Mouse (Mus musculus) midbrain, embryonic 12.5 days (tissue): ENCODE measurements around the gene Fermt2. TPM values are rescaled to one million over a fixed set of nuclear protein-coding genes. Genes with fewer than 3 reads are reported as not detected.
A peak's percentile ranks its signal among the peaks of the same experiment; 100 is the strongest.

Experiments used
- ATAC-seq: fragments of 200-750 bp; cut with Nextera tagmentation; 2 replicates; pipeline ENCODE4 v1.8.0; 2017; ENCODE audit warnings: low read depth, moderate TSS enrichment, moderate library complexity; ENCODE audit not compliant: low FRiP score
- H3K27ac ChIP-seq: fragments of 300-500 bp; sonication (generic); replicated peaks from 2 replicates; pipeline ENCODE4 v1.5.1; 2016; ENCODE audit warnings: mild to moderate bottlenecking
- H3K27me3 ChIP-seq: fragments of 300-500 bp; sonication (generic); 2 replicates; pipeline ENCODE4 v1.6.1; 2016; ENCODE audit warnings: mild to moderate bottlenecking
- H3K36me3 ChIP-seq: fragments of 300-500 bp; sonication (generic); 2 replicates; pipeline ENCODE4 v1.6.1; 2016
- H3K4me1 ChIP-seq: fragments of 300-500 bp; sonication (generic); 2 replicates; pipeline ENCODE4 v1.6.1; 2016
- H3K4me2 ChIP-seq: fragments of 300-500 bp; sonication (generic); replicated peaks from 2 replicates; pipeline ENCODE4 v1.6.1; 2016; ENCODE audit warnings: mild to moderate bottlenecking, moderate library complexity
- H3K4me3 ChIP-seq: fragments of 300-500 bp; sonication (generic); 2 replicates; pipeline ENCODE4 v1.5.1; 2016; ENCODE audit warnings: mild to moderate bottlenecking
- H3K9ac ChIP-seq: fragments of 300-500 bp; sonication (generic); replicated peaks from 2 replicates; pipeline ENCODE4 v1.6.1; 2016; ENCODE audit warnings: mild to moderate bottlenecking, moderate library complexity
- H3K9me3 ChIP-seq: fragments of 300-500 bp; sonication (generic); 2 replicates; pipeline ENCODE4 v1.6.1; 2016; ENCODE audit warnings: mild to moderate bottlenecking
- WGBS: fragments of 180-500 bp; shearing (Covaris S2); methylation state at CpG from one replicate; pipeline ENCODE4 v1.1.7; 2016; 5-methylcytosine and 5-hydroxymethylcytosine counted together
- polyA plus RNA-seq: library from polyadenylated mRNA; unstranded; fragments of >200 nt; fragmentation: Nextera tagmentation; extraction: Ambion mirVana; gene quantifications from 2 replicates; pipeline ENCODE4 v1.2.1, GENCODE M21; 2016

Gene Fermt2
- polyA plus RNA-seq, 1 experiment from 2014 or later, result 72.1 TPM

DNA sequence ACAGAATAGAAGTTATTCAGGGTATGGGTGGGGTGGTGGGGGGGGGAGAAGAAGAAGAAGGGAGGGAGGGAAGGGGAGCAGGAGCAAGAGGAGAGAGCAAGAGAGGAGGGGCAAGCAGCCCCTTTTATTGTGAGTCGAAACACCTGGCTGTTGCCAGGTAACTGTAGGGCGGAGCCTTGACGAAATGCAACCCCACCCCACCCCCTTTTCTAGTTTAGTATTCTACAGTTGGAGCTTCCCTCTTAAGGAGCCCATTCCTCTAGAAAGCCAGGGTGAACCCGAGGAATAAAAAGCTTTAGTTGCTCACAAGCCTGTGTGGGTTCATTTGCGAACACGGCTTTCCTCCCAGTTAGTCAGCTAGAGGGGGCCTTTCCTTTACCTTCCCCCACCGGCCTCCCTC lies 85.0 kb downstream of the Fermt2 start:
- no peaks in the 10 kb centered on the region for H3K9me3 ChIP-seq
- H3K4me2 ChIP-seq, result no peak overlapping the region
- H3K4me3 ChIP-seq, result no peak overlapping the region
- no peaks in the 10 kb centered on the region for H3K36me3 ChIP-seq
- H3K27me3 ChIP-seq, result no peaks in the 10 kb centered on the region
- H3K27ac ChIP-seq, result no peak overlapping the region
- WGBS, result 54% methylated on average over 7 of the region's 7 CpGs
- H3K9ac ChIP-seq, result no peak overlapping the region
- no peaks in the 10 kb centered on the region for H3K4me1 ChIP-seq
- no peak for ATAC-seq

DNA sequence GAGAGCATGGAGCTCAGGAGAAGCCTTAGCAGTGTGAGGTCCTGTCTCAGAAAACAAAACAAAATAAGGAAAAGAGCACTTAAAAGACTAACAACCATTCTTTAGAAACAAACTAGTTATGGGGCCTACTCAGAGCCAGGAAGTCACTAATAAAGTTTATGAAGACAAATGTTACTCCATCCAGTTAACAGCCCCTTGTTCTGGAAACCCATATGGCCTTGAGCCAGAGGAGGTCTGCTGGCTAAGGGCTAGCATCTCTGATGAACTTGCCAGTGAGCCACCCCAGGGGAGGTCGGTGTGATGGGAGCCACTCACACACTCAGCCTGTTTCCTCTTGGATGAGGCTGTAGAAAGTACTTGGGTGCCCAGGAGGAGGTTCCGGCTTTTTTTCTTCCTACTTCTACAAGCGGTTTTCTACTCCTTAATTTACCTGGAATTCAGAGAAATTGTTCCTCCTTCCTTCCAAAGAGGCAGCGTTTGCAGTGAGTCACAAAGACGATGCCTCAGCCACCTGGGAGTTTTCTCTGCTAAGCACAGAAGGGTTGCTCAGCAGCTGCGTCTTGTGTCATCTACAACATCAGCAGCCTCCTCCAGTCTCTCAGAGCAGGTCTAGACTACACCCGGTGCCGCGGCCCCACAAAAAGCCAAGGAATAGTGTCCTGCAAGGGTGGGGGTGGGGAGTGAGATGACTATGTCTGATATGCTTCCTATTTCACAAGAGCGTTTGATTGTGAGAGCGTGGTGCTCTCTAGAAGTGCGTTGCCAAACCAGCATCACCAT lies 86.9 kb downstream of the Fermt2 start:
- WGBS, result 79% methylated on average over 12 of the region's 12 CpGs
- Histone ChIP-seq H3K36me3 (no peaks in the 10 kb centered on the region), H3K9me3 (no peaks in the 10 kb centered on the region), H3K4me1 (no peaks in the 10 kb centered on the region), H3K27me3 (no peaks in the 10 kb centered on the region), H3K4me2 (no peak overlapping the region), H3K4me3 (no peak overlapping the region), H3K9ac (no peak overlapping the region), H3K27ac (no peak overlapping the region)
- ATAC-seq, result no peak

DNA sequence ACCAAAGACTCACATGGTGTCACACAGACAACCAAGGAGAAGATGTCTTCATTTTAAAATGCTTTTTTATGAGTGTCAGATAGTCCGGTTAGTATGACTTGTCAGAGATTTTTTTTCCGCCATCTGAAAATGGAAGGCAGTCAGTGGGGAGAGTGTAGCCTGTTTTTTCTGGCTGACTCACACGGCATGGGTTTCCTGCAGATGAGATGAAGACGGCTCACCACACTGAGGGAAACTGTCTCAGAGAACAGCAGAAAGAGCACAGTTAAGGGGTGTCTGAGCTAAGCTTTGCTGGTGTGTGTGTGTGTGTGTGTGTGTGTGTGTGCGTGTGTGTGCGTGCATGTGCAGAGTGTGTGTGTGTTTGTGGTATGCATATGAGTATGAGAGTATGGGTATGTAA lies 88.6 kb downstream of the Fermt2 start:
- Histone ChIP-seq H3K9ac (no peak overlapping the region), H3K4me1 (no peaks in the 10 kb centered on the region), H3K9me3 (no peaks in the 10 kb centered on the region), H3K27me3 (no peaks in the 10 kb centered on the region), H3K4me2 (no peak overlapping the region), H3K27ac (no peak overlapping the region), H3K4me3 (no peak overlapping the region), H3K36me3 (no peaks in the 10 kb centered on the region)
- ATAC-seq, result no peak
- WGBS, result 85% methylated on average over 6 of the region's 6 CpGs

DNA sequence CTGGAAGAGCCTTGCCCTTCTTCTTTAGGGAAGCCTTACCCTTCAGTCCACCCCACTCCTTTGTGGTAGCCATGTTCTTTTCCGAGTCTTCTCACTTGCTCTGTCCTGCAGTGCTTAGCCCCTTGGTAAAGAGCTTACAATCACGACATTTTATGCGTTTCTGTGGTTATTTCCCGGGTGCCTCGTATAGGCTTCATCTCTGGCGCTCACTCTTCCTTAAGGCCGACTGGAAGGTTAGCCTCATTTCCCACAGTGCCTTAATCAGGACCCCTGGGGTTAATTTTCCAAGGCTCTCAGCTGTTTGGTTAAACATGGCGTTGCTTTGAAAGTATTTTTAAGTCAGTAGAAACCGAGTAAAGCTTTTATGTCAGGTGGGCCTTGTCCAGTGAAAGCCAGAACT lies 90.5 kb downstream of the Fermt2 start:
- no peak overlapping the region for H3K4me3 ChIP-seq
- H3K9ac ChIP-seq, result no peak overlapping the region
- no peak for ATAC-seq
- no peaks in the 10 kb centered on the region for H3K27me3 ChIP-seq
- H3K4me1 ChIP-seq, result no peaks in the 10 kb centered on the region
- H3K36me3 ChIP-seq, result no peaks in the 10 kb centered on the region
- no peak overlapping the region for H3K27ac ChIP-seq
- no peak overlapping the region for H3K4me2 ChIP-seq
- 69% methylated on average over 9 of the region's 9 CpGs for WGBS
- H3K9me3 ChIP-seq, result no peaks in the 10 kb centered on the region

DNA sequence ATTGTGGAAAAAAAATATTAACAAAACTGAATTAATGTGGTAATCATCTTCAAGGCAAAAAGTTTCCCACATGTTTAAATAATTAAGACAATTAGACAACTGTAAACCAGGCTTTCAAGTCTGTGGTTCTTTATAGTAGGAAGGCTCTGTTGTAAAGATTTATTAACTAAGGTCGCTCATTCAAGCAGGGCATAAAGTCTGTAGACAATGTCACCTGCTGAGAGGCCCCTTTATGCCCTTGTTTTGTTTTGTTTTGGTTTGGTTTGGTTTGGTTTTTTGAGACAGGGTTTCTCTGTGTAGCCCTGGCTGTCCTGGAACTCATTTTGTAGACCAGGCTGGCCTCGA lies 91.0 kb downstream of the Fermt2 start:
- Histone ChIP-seq H3K9ac (no peak overlapping the region), H3K9me3 (no peaks in the 10 kb centered on the region), H3K4me2 (no peak overlapping the region), H3K36me3 (no peaks in the 10 kb centered on the region), H3K27me3 (no peaks in the 10 kb centered on the region), H3K4me1 (no peaks in the 10 kb centered on the region), H3K27ac (no peak overlapping the region), H3K4me3 (no peak overlapping the region)
- no peak for ATAC-seq
- WGBS, result 80% methylated on average over 2 of the region's 2 CpGs

DNA sequence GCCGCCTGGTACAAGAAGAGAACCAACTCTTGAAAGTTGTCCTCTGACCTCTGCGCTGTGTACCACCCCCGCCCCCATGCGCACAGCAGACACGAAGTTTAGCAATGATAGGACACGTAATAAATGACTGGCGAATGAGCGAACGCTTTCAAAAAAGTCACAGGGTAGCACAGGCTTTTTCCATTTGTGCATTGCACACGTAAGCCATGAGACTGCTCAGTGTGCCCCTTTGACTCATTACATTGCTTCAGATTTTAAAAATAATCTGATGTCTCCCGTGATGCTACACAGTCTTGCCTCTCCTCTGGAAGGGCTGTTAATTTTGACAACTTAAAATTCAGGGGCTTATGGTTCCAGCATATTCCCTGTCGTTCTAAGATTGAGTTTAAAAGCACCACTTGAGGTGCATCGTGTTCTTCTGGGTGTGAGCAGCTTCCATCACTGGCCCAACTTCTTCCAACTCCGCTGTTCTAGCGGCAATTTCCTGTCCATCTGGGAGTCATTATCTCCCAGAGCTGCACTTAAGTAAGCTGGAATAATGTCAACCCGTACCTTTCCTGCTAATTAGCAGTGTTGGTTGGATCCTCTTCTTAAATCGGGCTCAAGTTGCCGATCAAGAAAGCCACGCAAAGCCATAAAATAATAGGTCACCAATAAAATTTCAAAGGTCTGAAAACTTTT lies 91.5 kb downstream of the Fermt2 start:
- H3K27me3 ChIP-seq, result no peaks in the 10 kb centered on the region
- no peak overlapping the region for H3K9ac ChIP-seq
- no peak for ATAC-seq
- no peaks in the 10 kb centered on the region for H3K9me3 ChIP-seq
- 83% methylated on average over 19 of the region's 19 CpGs for WGBS
- H3K4me1 ChIP-seq, result no peaks in the 10 kb centered on the region
- H3K36me3 ChIP-seq, result no peaks in the 10 kb centered on the region
- no peak overlapping the region for H3K27ac ChIP-seq
- no peak overlapping the region for H3K4me3 ChIP-seq
- H3K4me2 ChIP-seq, result no peak overlapping the region

DNA sequence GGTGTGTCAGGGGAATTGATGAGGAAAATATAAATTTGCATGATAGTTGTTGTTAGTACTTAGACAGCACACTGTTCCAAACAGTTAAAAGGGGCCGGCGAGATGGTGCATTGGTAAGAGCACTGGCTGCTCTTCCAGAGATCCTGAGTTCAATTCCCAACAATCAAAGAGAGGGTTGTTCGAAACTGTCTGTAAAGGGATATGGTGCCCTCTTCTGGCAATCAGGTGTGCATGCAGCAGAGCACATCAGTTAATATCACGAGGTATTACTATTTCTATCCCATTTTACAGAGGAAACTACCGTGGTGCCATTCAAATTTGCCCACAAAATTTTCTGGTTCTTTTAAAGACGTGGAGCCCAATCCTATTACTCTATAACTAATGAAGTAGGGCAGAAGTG lies 95.7 kb downstream of the Fermt2 start:
- H3K4me2 ChIP-seq, result no peak overlapping the region
- no peak for ATAC-seq
- H3K9me3 ChIP-seq, result peaks cover 9% of the 10 kb centered on the region; the same call in 1 of the 2 replicates
- no peaks in the 10 kb centered on the region for H3K27me3 ChIP-seq
- 71% methylated on average over 6 of the region's 6 CpGs for WGBS
- H3K4me1 ChIP-seq, result no peaks in the 10 kb centered on the region
- H3K4me3 ChIP-seq, result no peak overlapping the region
- no peak overlapping the region for H3K9ac ChIP-seq
- H3K36me3 ChIP-seq, result no peaks in the 10 kb centered on the region
- no peak overlapping the region for H3K27ac ChIP-seq

DNA sequence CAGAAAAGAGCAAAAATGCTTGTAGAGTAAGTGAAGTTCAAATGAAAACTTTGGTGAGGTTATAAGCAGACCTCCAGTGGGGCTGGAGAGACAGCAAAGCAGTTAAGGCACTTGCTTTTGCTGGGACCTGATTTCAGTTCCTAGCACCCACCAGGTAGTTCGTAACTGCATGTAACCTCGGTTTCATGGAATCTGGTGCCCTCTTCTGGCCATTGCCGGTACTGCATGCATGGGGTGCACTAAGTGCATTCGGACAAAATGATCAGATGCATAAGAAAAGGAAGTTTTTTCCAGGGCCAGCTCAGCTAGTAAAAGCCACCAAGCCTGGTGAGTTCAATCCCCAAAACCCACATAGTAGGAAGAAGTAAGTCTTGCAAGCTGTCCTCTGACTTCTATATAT lies 97.9 kb downstream of the Fermt2 start:
- Histone ChIP-seq H3K4me1 (no peaks in the 10 kb centered on the region), H3K4me2 (no peak overlapping the region), H3K9me3 (peaks cover 9% of the 10 kb centered on the region; the same call in 1 of the 2 replicates), H3K9ac (no peak overlapping the region), H3K36me3 (no peaks in the 10 kb centered on the region), H3K4me3 (no peak overlapping the region), H3K27ac (no peak overlapping the region), H3K27me3 (no peaks in the 10 kb centered on the region)
- 72% methylated on average over 4 of the region's 4 CpGs for WGBS
- ATAC-seq, result no peak

DNA sequence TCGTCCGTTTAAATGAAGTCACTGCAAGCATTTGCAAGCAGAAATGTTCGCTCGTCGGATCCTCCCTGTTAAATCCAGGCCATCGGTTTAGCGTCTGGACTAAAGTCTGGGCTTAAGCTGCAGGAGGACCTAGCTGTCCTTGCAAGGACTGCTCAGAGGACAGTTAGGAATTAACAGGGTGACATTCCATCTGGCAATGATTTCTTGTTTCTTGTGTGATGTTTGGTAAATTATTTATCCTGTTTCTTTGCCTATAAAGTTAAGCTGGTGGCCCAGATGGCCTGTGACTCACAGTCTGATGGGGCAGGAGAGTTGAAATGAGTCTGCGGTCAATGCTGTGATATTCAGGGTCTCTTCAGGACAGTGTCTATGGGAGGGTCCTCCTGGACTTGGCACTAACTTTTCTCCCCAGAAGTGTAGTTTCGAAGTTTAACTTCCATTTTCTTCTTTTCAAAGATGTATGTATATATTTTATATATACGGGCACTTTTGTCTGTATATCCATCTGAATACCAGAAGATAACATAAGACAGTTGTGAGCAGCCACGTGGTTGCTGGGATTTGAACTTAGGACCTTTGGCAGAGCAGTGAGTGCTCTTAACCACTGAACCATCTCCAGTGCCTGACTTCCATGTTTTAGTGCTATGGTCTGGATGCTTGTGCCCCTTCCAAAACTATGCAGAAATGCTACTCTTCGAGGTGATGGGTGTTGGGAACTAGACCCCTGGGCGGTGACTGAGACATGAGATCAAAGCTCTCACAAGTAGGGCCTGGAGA lies 99.7 kb downstream of the Fermt2 start:
- Histone ChIP-seq H3K27me3 (no peaks in the 10 kb centered on the region), H3K4me2 (no peak overlapping the region), H3K9ac (no peak overlapping the region), H3K27ac (no peak overlapping the region), H3K36me3 (no peaks in the 10 kb centered on the region), H3K9me3 (peaks cover 9% of the 10 kb centered on the region), H3K4me1 (no peaks in the 10 kb centered on the region), H3K4me3 (no peak overlapping the region)
- WGBS, result 92% methylated on average over 13 of the region's 13 CpGs
- no peak for ATAC-seq

DNA sequence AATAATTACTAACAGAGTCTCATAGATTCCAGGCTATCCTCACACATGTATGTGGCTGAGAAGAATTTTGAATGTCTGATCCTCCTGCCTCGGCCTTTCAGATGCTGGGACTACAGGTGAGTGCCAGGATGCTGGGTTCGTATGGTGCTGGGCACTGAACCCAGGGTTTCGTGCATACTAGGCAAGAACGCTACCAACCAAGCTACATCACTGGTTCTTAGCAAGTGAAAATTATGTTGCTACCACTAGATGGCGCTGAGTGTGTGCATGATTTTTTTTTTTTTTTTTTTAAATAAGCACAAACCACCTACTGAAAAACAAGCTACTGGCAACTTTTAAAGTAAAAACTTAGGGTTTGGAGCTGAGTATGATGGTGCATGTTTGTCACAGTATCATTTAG lies 106.7 kb downstream of the Fermt2 start:
- Histone ChIP-seq H3K4me2 (no peak overlapping the region), H3K4me3 (no peak overlapping the region), H3K9ac (no peak overlapping the region), H3K4me1 (no peaks in the 10 kb centered on the region), H3K27me3 (no peaks in the 10 kb centered on the region), H3K9me3 (no peaks in the 10 kb centered on the region; the same call in 1 of the 2 replicates), H3K36me3 (no peaks in the 10 kb centered on the region), H3K27ac (no peak overlapping the region)
- ATAC-seq, result 0 out of 2 replicates have a peak, but pooled peaks have one; percentile 54
- WGBS, result 13% methylated on average over 5 of the region's 5 CpGs

DNA sequence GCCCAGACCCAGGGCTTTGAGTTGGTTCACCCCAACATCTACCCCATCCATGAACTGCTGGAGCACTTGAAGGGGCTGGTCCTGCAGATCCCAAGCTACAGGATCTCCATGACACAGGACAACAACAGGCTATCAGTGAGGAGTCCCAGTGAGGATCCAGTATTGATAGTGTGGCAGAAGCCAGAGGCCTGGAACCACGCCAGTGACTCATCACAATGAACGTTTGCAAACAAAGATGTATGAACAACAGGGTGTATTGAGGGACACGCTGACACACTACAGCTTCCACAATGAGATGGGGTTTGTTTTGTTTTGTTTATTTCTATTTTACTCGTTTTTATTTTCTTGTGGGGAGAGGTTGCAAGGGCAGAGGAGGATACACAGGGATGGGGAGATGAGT lies 107.5 kb downstream of the Fermt2 start:
- Histone ChIP-seq H3K9ac (no peak overlapping the region), H3K36me3 (no peaks in the 10 kb centered on the region), H3K4me2 (no peak overlapping the region), H3K27me3 (no peaks in the 10 kb centered on the region), H3K4me1 (no peaks in the 10 kb centered on the region), H3K4me3 (no peak overlapping the region), H3K9me3 (no peaks in the 10 kb centered on the region; the same call in 1 of the 2 replicates), H3K27ac (no peak overlapping the region)
- WGBS, result 75% methylated on average over 4 of the region's 4 CpGs
- ATAC-seq, result no peak

DNA sequence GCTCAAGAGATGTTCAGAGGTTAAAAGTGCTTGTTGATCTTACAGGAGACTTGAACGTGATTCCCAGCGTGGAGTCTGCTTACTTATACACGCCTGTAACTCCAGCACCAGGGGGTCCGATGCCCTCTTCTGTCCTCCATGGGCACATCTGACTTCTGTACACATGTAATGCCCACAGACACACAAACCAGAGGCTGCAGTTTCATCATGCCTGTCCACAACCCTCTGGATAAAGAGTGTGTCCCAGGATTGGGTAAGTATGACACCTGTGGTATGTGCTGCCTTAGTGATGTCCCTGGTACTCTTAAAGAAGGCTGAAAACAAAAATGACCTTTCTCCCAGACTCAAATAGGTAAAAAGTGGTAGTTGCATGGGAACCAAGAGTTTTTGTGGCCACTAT lies 110.6 kb downstream of the Fermt2 start:
- Histone ChIP-seq H3K36me3 (no peaks in the 10 kb centered on the region), H3K4me3 (no peak overlapping the region), H3K27me3 (no peaks in the 10 kb centered on the region), H3K9ac (no peak overlapping the region), H3K9me3 (no peaks in the 10 kb centered on the region), H3K4me1 (no peaks in the 10 kb centered on the region), H3K4me2 (no peak overlapping the region), H3K27ac (no peak overlapping the region)
- no peak for ATAC-seq
- WGBS, result 74% methylated on average over 4 of the region's 4 CpGs
